Mouse (Mus musculus): ENCODE measurements around the gene Ndufaf8.

- TF ChIP-seq POLR2A (IDR thresholded peaks at IDR 0.05; ENCODE audit: borderline replicate concordance, insufficient read depth, low read length) (no peak), CTCF (IDR thresholded peaks at IDR 0.05; ENCODE audit: borderline replicate concordance, insufficient read depth, low read depth, low read length) (no peak)
Observed at GRCm38 (mm10) chr11:120119936-120120541, 21.3 kb downstream of the Ndufaf8 start.
